Mouse (Mus musculus) CH12.LX (cell line): ENCODE results near the gene Rilpl1. TPM values are rescaled to one million over a fixed set of nuclear protein-coding genes. Genes with fewer than 3 reads are reported as not detected.

Experiments
- DNase-seq: peaks from one replicate; pipeline ENCODE4 v3.0.0-alpha.2; 2013; ENCODE audit errors: extremely low read depth
- H3K27ac ChIP-seq: 2 replicates; pipeline ENCODE4 v1.5.1; 2012; ENCODE audit warnings: low read depth, mild to moderate bottlenecking, control low read depth, moderate library complexity; ENCODE audit not compliant: insufficient read depth
- H3K27me3 ChIP-seq: replicated peaks from 2 replicates; pipeline ENCODE3; 2012; ENCODE audit warnings: inconsistent platforms
- H3K36me3 ChIP-seq, 2 experiments: replicated peaks in 1 of 2; 2 replicates each; pipeline versions ENCODE3 to v1.6.1; 2012; ENCODE audit warnings: inconsistent platforms in 1 of 2, low read length in 1 of 2, mild to moderate bottlenecking in 1 of 2, mixed read lengths in 1 of 2, moderate library complexity in 1 of 2; ENCODE audit not compliant: control insufficient read depth in 1 of 2, insufficient read depth in 1 of 2
- H3K4me1 ChIP-seq, 2 experiments: 2 replicates each; pipeline ENCODE4 v1.6.1; 2012; ENCODE audit warnings: inconsistent platforms in 1 of 2, moderate library complexity in 1 of 2; ENCODE audit not compliant: insufficient read depth in 2 of 2, control insufficient read depth in 1 of 2
- H3K4me2 ChIP-seq: 2 replicates; pipeline ENCODE4 v1.6.1; 2012; ENCODE audit warnings: low read depth, mild to moderate bottlenecking, control low read depth; ENCODE audit not compliant: poor library complexity, insufficient read depth, severe bottlenecking
- H3K4me3 ChIP-seq, 3 experiments: fragments of 150-350 bp in 1 of 3; sonication (generic) in 1 of 3; replicated peaks in 1 of 3; 2 replicates each; pipeline versions ENCODE3 to v1.5.1; 2011 to 2012; ENCODE audit warnings: low read depth in 2 of 3, low read length in 2 of 3, mild to moderate bottlenecking in 2 of 3, moderate library complexity in 2 of 3, control low read depth in 1 of 3, improper control_type of control experiment in 1 of 3, inconsistent platforms in 1 of 3, mixed read lengths in 1 of 3; ENCODE audit not compliant: poor library complexity in 1 of 3
- H3K79me2 ChIP-seq: replicated peaks from 2 replicates; pipeline ENCODE4 v1.6.1; 2012; ENCODE audit warnings: mild to moderate bottlenecking, moderate library complexity; ENCODE audit not compliant: control insufficient read depth, poor library complexity, insufficient read depth, severe bottlenecking; ENCODE audit errors: extremely low read depth
- H3K9ac ChIP-seq: 2 replicates; pipeline ENCODE4 v1.6.1; 2012; ENCODE audit warnings: low read depth, mild to moderate bottlenecking, control low read depth, moderate library complexity; ENCODE audit not compliant: insufficient read depth
- H3K9me3 ChIP-seq: replicated peaks from 2 replicates; pipeline ENCODE3; 2012; ENCODE audit warnings: low read length, inconsistent platforms, mixed read lengths
- BHLHE40 ChIP-seq: IDR thresholded peaks from 2 replicates; pipeline ENCODE4 v1.6.1; 2011; ENCODE audit warnings: mild to moderate bottlenecking, low read depth, low read length, improper control_type of control experiment
- CHD2 ChIP-seq: IDR thresholded peaks from 2 replicates; pipeline ENCODE4 v1.6.1; 2011; ENCODE audit warnings: low read length, improper control_type of control experiment
- CTCF ChIP-seq, 2 experiments: IDR thresholded peaks in 1 of 2; conservative IDR thresholded peaks in 1 of 2; 2 replicates each; pipeline ENCODE4 v1.5.1; 2011 to 2012; ENCODE audit warnings: low read depth in 2 of 2, low read length in 2 of 2, improper control_type of control experiment in 1 of 2, inconsistent platforms in 1 of 2, mild to moderate bottlenecking in 1 of 2, moderate library complexity in 1 of 2
- E2F4 ChIP-seq: IDR thresholded peaks from 2 replicates; pipeline ENCODE4 v1.6.1; 2011; ENCODE audit warnings: low read depth, low read length, improper control_type of control experiment; ENCODE audit not compliant: insufficient replicate concordance
- ELF1 ChIP-seq: IDR thresholded peaks from 2 replicates; pipeline ENCODE4 v1.6.1; 2014; ENCODE audit warnings: low read depth, mild to moderate bottlenecking, inconsistent platforms, low read length, improper control_type of control experiment
- GABPA ChIP-seq: IDR thresholded peaks from 2 replicates; pipeline ENCODE4 v1.6.1; 2012; ENCODE audit warnings: low read depth, low read length, improper control_type of control experiment, inconsistent platforms; ENCODE audit not compliant: insufficient replicate concordance
- HCFC1 ChIP-seq: IDR thresholded peaks from 2 replicates; pipeline ENCODE4 v1.6.1; 2012; ENCODE audit warnings: low read depth, mild to moderate bottlenecking, inconsistent platforms, low read length, improper control_type of control experiment
- IRF4 ChIP-seq: IDR thresholded peaks from 2 replicates; pipeline ENCODE4 v1.6.1; 2014; ENCODE audit warnings: low read depth, mild to moderate bottlenecking, inconsistent platforms, low read length, improper control_type of control experiment
- JUND ChIP-seq: conservative IDR thresholded peaks from 2 replicates; pipeline ENCODE4 v1.6.1; 2011; ENCODE audit warnings: low read depth, low read length, improper control_type of control experiment
- KAT2A ChIP-seq: IDR thresholded peaks from 2 replicates; pipeline ENCODE4 v1.6.1; 2012; ENCODE audit warnings: low read length, improper control_type of control experiment, inconsistent platforms; ENCODE audit not compliant: insufficient replicate concordance
- MAFK ChIP-seq: IDR thresholded peaks from 2 replicates; pipeline ENCODE4 v1.6.1; 2011; ENCODE audit warnings: low read length, improper control_type of control experiment; ENCODE audit not compliant: insufficient replicate concordance
- MAX ChIP-seq: IDR thresholded peaks from 2 replicates; pipeline ENCODE4 v1.6.1; 2011; ENCODE audit warnings: low read length, improper control_type of control experiment
- MAZ ChIP-seq: IDR thresholded peaks from 2 replicates; pipeline ENCODE4 v1.6.1; 2012; ENCODE audit warnings: low read depth, mild to moderate bottlenecking, inconsistent platforms, low read length, improper control_type of control experiment, moderate library complexity
- MEF2A ChIP-seq: IDR thresholded peaks from 2 replicates; pipeline ENCODE4 v1.6.1; 2014; ENCODE audit warnings: low read depth, mild to moderate bottlenecking, inconsistent platforms, low read length, improper control_type of control experiment, borderline replicate concordance
- MXI1 ChIP-seq: IDR thresholded peaks from 2 replicates; pipeline ENCODE4 v1.6.1; 2011; ENCODE audit warnings: mild to moderate bottlenecking, low read depth, low read length, improper control_type of control experiment
- MYC ChIP-seq: IDR thresholded peaks from 2 replicates; pipeline ENCODE4 v1.6.1; 2011; ENCODE audit warnings: low read depth, mild to moderate bottlenecking, improper control_type of control experiment, low read length
- NELFE ChIP-seq: IDR thresholded peaks from 2 replicates; pipeline ENCODE4 v1.6.1; 2011; ENCODE audit warnings: low read depth, low read length, improper control_type of control experiment
- NRF1 ChIP-seq: IDR thresholded peaks from 2 replicates; pipeline ENCODE4 v1.6.1; 2014; ENCODE audit warnings: low read depth, mild to moderate bottlenecking, inconsistent platforms, low read length, improper control_type of control experiment, moderate library complexity
- PAX5 ChIP-seq: IDR thresholded peaks from 2 replicates; pipeline ENCODE4 v1.6.1; 2012; ENCODE audit warnings: low read length, inconsistent platforms, mixed read lengths
- POLR2A ChIP-seq: IDR thresholded peaks from 2 replicates; pipeline ENCODE4 v1.6.1; 2011; ENCODE audit warnings: low read depth, mild to moderate bottlenecking, improper control_type of control experiment, low read length
- POLR2AphosphoS2 ChIP-seq: IDR thresholded peaks from 2 replicates; pipeline ENCODE4 v1.6.1; 2011; ENCODE audit warnings: low read depth, low read length, improper control_type of control experiment
- RAD21 ChIP-seq: IDR thresholded peaks from 2 replicates; pipeline ENCODE4 v1.6.1; 2011; ENCODE audit warnings: low read depth, mild to moderate bottlenecking, low read length, improper control_type of control experiment, moderate library complexity
- TCF12 ChIP-seq: IDR thresholded peaks from 2 replicates; pipeline ENCODE4 v1.6.1; 2014; ENCODE audit warnings: low read depth, mild to moderate bottlenecking, inconsistent platforms, low read length, improper control_type of control experiment
- UBTF ChIP-seq: IDR thresholded peaks from 2 replicates; pipeline ENCODE4 v1.6.1; 2012; ENCODE audit warnings: low read depth, mild to moderate bottlenecking, inconsistent platforms, low read length, improper control_type of control experiment, moderate library complexity
- USF1 ChIP-seq: IDR thresholded peaks from 2 replicates; pipeline ENCODE4 v1.6.1; 2014; ENCODE audit warnings: low read depth, mild to moderate bottlenecking, inconsistent platforms, low read length, improper control_type of control experiment
- ZKSCAN1 ChIP-seq: IDR thresholded peaks from 2 replicates; pipeline ENCODE4 v1.6.1; 2012; ENCODE audit warnings: low read depth, inconsistent platforms, low read length, improper control_type of control experiment, borderline replicate concordance
- ZMIZ1 ChIP-seq: IDR thresholded peaks from 2 replicates; pipeline ENCODE4 v1.6.1; 2012; ENCODE audit warnings: low read depth, mild to moderate bottlenecking, inconsistent platforms, low read length, improper control_type of control experiment
- ZNF384 ChIP-seq: IDR thresholded peaks from 2 replicates; pipeline ENCODE4 v1.6.1; 2012; ENCODE audit warnings: low read depth, low read length, improper control_type of control experiment, inconsistent platforms
- dilution Hi-C: fragments of 300-500 bp; cut with MboI; formaldehyde crosslinking; loops from 2 replicates; pipeline ENCODE4 v1.14.3; 2020; ENCODE audit warnings: low sequenced_read_pairs; ENCODE audit not compliant: extremely low pct_unique_long_range_greater_than_20kb, extremely low pct_ligation_motif_present
- in situ Hi-C: fragments of 300-500 bp; cut with MboI; formaldehyde crosslinking; loops from 3 replicates; pipeline ENCODE4 v1.14.3; 2019; ENCODE audit warnings: low sequenced_read_pairs, low pct_ligation_motif_present, low pct_unique_long_range_greater_than_20kb, mixed read lengths
- polyA plus RNA-seq: library from polyadenylated mRNA; unstranded; fragments of >175 nt; gene quantifications from 2 replicates; pipeline ENCODE4 v1.2.1, GENCODE M21; 2012; ENCODE audit warnings: low read depth; ENCODE audit not compliant: insufficient read length
- total RNA-seq, 2 experiments: library from RNA; depleted of rRNA; stranded (reverse); fragments of 300-350 nt in 1 of 2; fragments of >200 nt in 1 of 2; gene quantifications; 2 replicates each; pipeline ENCODE4 v1.2.3; 2012 to 2014

Gene Rilpl1
- total and polyA plus RNA-seq, 3 experiments = 3.1 to 5.7 (median 5.4) TPM

GRCm38 (mm10) chr5:124445621-124446293 lies 85.4 kb downstream of the Rilpl1 start:
- in situ Hi-C loops = loop anchor here (25.0 kb wide), 1 partner anchor 417 kb away; the partner anchor contains the start of genes Ccdc92 and Zfp664
- H3K4me1 ChIP-seq = peaks cover 16 to 59% of the 10 kb centered on the region in 2 experiments

DNA sequence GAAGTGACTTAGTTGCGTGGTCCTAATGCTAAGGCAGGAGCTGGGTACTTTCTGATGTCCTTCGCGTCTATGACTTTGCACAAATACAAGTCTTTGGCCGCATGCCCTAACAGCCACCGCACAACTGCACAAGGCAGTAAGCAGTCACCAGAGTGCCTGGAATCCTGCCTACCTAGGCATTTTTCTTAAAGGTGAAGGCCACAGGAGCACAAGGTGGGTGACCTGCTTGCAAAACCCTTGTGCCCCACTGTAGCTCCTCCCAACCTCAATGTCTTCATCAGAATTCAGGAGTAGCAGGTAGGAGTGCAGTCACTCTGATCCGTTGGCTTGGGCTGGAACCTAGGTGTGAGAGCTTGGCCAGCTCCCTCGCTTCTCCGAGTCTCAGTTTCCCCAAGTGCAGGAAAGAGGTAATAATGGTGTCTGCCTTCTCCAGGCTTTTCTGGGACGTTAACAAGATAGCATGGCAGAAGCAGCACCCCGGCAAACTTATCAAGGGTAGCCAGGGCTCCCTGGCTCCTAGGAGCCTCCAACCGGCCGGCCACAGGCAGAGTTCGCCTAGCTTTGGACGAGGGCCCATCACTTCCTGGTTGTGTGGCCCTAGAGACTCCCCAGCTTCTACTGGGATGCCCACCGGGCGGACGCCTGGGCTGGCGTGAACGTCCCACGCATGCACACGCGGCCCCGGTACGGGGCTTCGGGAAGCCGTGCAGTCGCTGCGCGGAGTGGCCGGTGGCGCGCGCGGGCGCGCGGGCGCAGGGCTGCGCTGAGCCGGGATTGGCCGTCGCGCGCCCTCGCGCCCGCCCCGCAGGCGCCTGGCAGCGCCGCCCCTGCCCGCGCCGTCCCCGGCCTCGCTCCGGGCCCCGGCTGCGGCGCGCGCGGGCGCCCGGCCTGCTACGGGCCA lies 86.3 kb downstream of the Rilpl1 start:
- Histone ChIP-seq H3K27ac (peak overlapping the region; percentile 57), H3K4me1 (peaks cover 16 to 51% of the 10 kb centered on the region in 2 experiments), H3K9ac (peak overlapping the region; percentile 92), H3K4me2 (peak overlapping the region; percentile 80), H3K4me3 (peak overlapping the region; percentile 62 to 76 (median 75)), H3K27me3 (no peaks in the 10 kb centered on the region), H3K79me2 (peaks cover 84% of the 10 kb centered on the region), H3K36me3 (peaks cover 27 to 41% of the 10 kb centered on the region in 2 experiments), H3K9me3 (no peaks in the 10 kb centered on the region)
- in situ Hi-C loops = loop anchor here (25.0 kb wide), 1 partner anchor 417 kb away; the partner anchor contains the start of genes Ccdc92 and Zfp664
- peak; percentile 45 for DNase-seq
- TF ChIP-seq GABPA = no peak
- no peak for TF ChIP-seq RAD21
- TF ChIP-seq POLR2AphosphoS2 = no peak
- no peak for TF ChIP-seq KAT2A
- peak; percentile 74 for TF ChIP-seq ELF1
- peak; percentile 78 for TF ChIP-seq POLR2A
- TF ChIP-seq MAX = no peak; the same call in 1 of the 2 replicates
- peak; percentile 65 for TF ChIP-seq NELFE
- TF ChIP-seq USF1 = no peak
- TF ChIP-seq E2F4 = no peak
- TF ChIP-seq MAFK = peak; percentile 72
- no peak for TF ChIP-seq IRF4
- no peak for TF ChIP-seq MYC
- TF ChIP-seq ZKSCAN1 = no peak
- no peak for TF ChIP-seq MAZ
- TF ChIP-seq NRF1 = peak; percentile 76
- no peak for TF ChIP-seq HCFC1
- TF ChIP-seq JUND = no peak
- TF ChIP-seq MEF2A = no peak
- peak; percentile 40; the same call in 1 of the 2 replicates for TF ChIP-seq TCF12
- TF ChIP-seq PAX5 = no peak
- no peak; the same call in 1 of the 2 replicates for TF ChIP-seq ZMIZ1
- 0 out of 2 replicates have a peak, but pooled peaks have one; percentile 19 for TF ChIP-seq BHLHE40
- no peak for TF ChIP-seq UBTF
- peak; percentile 35; the same call in 1 of the 2 replicates for TF ChIP-seq MXI1
- dilution Hi-C loops = no loop called here

More at GRCm38 (mm10) chr5:124445621-124446293, 85.4 kb downstream of the Rilpl1 start:
- TF ChIP-seq CTCF (conservative IDR thresholded peaks at IDR 0.05 in 1 of 2, IDR thresholded peaks at IDR 0.05 in 1 of 2; ENCODE audit: low read depth in 2 of 2, low read length in 2 of 2) = no peak
- peak; percentile 79 for TF ChIP-seq MYC
- TF ChIP-seq CHD2 = no peak
- peak; percentile 30; the same call in 1 of the 2 replicates for TF ChIP-seq ZNF384
- peak; percentile 88 for TF ChIP-seq MXI1
- no peak for TF ChIP-seq IRF4
- TF ChIP-seq MAX = peak; percentile 59
- peak; percentile 42 for TF ChIP-seq BHLHE40
- dilution Hi-C loops = no loop called here
- Histone ChIP-seq H3K9me3 (no peaks in the 10 kb centered on the region), H3K79me2 (peaks cover 88% of the 10 kb centered on the region), H3K4me2 (peak overlapping the region; percentile 64; the same call in 1 of the 2 replicates), H3K9ac (peak overlapping the region; percentile 92), H3K27ac (peak overlapping the region; percentile 77), H3K4me3 (peak overlapping the region; percentile 69 to 88 (median 76)), H3K36me3 (peaks cover 33 to 49% of the 10 kb centered on the region in 2 experiments), H3K27me3 (no peaks in the 10 kb centered on the region)
- no peak for DNase-seq
